ENCODE assay signal across 18 mouse cellular contexts in genomic region chr3:153260225-153260933, GRCm38 (mm10).
DNase-seq lines count a peak whose midpoint lies in the region; ATAC-seq and TF ChIP-seq lines count a peak whose summit lies in the region.
"Had no signal": no experiment of that assay in that cellular context is flagged by ENCODE, and none has a peak within 500 bp of the region (broad histone marks: within the 10 kb centered on the region; RNA-seq: fewer than 3 reads in every experiment).

No protein-coding gene starts in this region.

- TF ChIP-seq CTCF in layer of hippocampus, adult 2 months (conservative IDR thresholded peaks at IDR 0.05) = no peak

- no peak overlapping the region for H3K4me3 ChIP-seq in layer of hippocampus, adult 2 months
- H3K4me3 ChIP-seq: embryonic facial prominence, embryonic 13.5 days; heart, embryonic 12.5 days; midbrain, embryonic 13.5 days had no signal

- peak; percentile 43 to 57; a peak in 3 of 4 replicates for ATAC-seq in hematopoietic stem cell, adult 5-6 weeks (replicated peaks in 1 of 2; ENCODE audit: insufficient read depth in 1 of 2, low FRiP score in 2 of 2, low TSS enrichment in 1 of 2, low read depth in 1 of 2, poor library complexity in 2 of 2, severe bottlenecking in 2 of 2)
- peak; percentile 75 for ATAC-seq in neutrophil, adult 5-6 weeks (ENCODE audit: extremely low read depth, insufficient number of reproducible peaks, low FRiP score, poor library complexity, severe bottlenecking)
- ATAC-seq: midbrain, embryonic 13.5 days had no signal

- peak overlapping the region; percentile 78 for H3K27ac ChIP-seq in layer of hippocampus, adult 2 months
- H3K27ac ChIP-seq: embryonic facial prominence, embryonic 13.5 days; midbrain, embryonic 13.5 days had no signal

- DNase-seq in layer of hippocampus, adult 2 months (ENCODE audit: low spot score in 2 of 2) = no peak
- DNase-seq in layer of hippocampus, postnatal 25 days (ENCODE audit: extremely low spot score in 1 of 2, low spot score in 1 of 2) = no peak
- DNase-seq in T-cell, adult 2 months (ENCODE audit: low spot score) = peak; percentile 35
- DNase-seq in frontal cortex, adult 2 months (ENCODE audit: extremely low spot score in 1 of 2, low spot score in 1 of 2) = no peak
- DNase-seq in lung, postnatal 36 days = no peak
- no peak for DNase-seq in cerebellum, postnatal 14 days
- DNase-seq: adrenal gland, adult 8-10 months; cerebellum, adult 18-20 months; gastrocnemius, postnatal 25 days; kidney, postnatal 4 days; liver; lung, adult 2 months; lung, postnatal 4 days had no signal
